Mouse (Mus musculus) brain, embryonic 14.5 days (tissue): Measurements from ENCODE around the gene Tbc1d30. TPM values are rescaled to one million over a fixed set of nuclear protein-coding genes. Genes with fewer than 3 reads are reported as not detected.

ENCODE experiments used
- DNase-seq: peaks from one replicate; pipeline ENCODE4 v3.0.0-alpha.2; 2011; ENCODE audit warnings: low read depth
- CTCF ChIP-seq: fragments of 200-500 bp; IDR thresholded peaks from 2 replicates; pipeline ENCODE4 v1.5.1; 2012; ENCODE audit warnings: inconsistent platforms, mild to moderate bottlenecking, moderate library complexity, borderline replicate concordance; ENCODE audit not compliant: insufficient read depth, insufficient read length; ENCODE audit errors: extremely low read depth
- POLR2A ChIP-seq: fragments of 200-500 bp; IDR thresholded peaks from 2 replicates; pipeline ENCODE4 v1.6.1; 2012; ENCODE audit warnings: mild to moderate bottlenecking, inconsistent platforms, borderline replicate concordance; ENCODE audit not compliant: poor library complexity, insufficient read depth, insufficient read length, severe bottlenecking; ENCODE audit errors: extremely low read depth
- polyA plus RNA-seq: library from polyadenylated mRNA; depleted of rRNA; stranded (reverse); fragments of >200 nt; gene quantifications from 2 replicates; pipeline ENCODE4 v1.2.3, GENCODE M21; 2012

The Tbc1d30 gene
- polyA plus RNA-seq, 1 experiment: 25.1 TPM

GRCm38 (mm10) chr10:121323493-121323892 lies 27.6 kb downstream of the Tbc1d30 start:
- peak; percentile 79 for DNase-seq
- no peak for TF ChIP-seq CTCF
- no peak for TF ChIP-seq POLR2A

DNA sequence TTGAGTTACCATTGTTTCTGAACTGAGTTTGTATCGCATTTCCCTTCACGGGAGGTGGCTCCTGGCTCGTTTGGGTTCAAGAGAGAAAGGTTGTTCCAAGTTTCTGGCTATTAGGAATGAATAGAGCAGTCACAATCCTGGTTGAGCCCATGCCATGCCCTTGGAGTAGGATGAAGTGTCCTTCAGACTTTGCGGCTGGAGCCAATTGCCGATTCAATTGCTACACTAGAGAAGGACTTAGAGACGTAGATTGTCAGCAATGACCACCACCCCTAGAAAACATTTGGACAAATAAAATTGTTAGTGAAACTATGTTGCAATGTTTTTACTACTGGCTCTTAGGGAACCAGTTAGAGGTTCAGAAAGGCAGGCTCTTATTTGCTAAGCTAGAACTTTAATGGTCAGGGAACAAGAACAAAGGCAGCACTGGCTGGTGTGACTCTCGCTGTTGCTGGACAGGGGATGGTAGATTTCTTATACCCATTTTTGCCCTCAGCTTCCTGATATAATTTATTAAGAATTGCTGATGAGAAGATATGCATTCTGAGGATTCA lies 32.6 kb downstream of the Tbc1d30 start:
- DNase-seq: no peak
- no peak for TF ChIP-seq POLR2A
- no peak for TF ChIP-seq CTCF

DNA sequence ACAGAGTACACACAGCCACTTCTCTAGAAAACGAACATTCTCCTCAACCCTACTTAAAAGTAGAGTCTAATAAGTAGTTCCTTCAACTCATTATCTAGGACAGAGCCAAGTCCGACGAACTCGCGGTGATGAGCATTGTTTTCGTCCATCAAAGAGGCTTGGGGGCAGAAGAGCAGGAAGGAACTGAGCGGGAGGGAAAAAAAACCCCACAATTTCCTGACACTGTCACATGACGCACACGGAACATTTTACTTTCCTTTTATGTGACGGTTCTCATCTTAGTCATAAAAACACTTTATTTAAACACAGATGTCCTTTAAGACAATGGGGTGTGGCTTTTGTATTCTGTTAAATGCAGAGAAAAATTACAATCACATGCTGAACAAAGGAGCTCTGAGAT lies 34.7 kb downstream of the Tbc1d30 start:
- TF ChIP-seq CTCF (no peak), POLR2A (no peak)
- no peak for DNase-seq

DNA sequence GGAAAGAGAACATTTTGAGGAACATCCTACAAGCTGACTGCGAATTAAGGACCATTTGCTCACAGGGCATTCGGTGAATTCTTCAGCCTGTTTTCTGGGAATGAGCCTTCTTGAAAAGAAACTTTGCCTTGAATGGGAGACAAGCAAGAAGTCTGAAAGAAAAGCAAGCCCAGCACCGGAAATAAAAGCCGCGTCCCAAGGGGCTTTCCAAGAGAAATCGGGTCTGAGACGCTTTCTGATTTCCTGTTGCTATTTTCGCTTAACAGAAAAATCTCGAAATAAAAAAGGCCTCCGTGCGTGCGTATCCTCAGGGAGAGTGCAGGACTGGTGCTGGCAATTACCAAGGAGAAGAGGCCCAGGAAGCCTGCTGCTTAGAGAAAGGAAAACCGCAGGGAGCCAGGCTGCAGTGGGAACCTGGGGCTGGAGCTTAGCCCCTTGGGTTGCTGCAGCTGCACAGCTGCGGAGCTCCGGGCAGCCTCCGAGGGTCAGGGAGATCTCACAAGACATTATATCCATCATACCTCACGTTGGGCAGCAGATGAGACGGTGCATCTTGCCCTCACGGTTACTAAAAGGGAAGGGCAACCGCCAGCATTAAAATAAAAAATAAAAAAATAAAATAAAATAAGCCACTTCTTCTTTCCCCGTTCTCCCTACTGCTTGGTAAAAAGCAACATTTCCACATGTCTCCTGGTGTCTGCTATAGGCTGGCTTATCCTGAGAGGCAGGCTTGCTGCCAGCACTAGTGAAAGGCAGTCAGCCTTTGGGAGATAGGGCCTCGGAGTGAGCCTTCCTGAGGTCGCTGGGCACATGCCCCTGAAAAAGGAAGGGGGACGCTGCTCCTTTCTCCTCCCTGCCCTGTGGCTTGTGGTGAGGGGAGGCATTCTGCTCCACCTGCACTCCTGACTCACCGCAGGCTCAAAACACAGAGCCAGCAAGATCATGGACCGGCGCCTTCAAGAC lies 35.5 kb downstream of the Tbc1d30 start:
- no peak for TF ChIP-seq CTCF
- no peak for TF ChIP-seq POLR2A
- peak; percentile 48 for DNase-seq

DNA sequence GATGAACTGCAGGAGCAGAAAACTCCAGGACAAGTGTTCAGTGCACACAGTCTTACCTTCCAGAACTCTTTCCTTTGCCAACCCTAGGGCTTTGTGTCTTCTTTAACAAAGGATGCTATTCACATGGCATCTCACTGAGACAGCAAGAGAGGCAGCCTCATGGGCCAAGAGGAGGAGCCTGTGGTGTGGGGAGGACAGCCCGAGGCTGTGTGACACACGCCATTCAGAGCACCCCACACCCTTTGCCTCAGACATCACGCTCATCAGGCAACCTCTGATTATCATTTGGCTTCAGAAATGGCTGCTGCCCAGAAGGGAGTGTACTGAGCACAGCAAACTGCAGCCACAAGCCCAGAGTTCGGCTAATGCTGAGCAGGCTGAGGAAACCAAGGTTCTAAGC lies 36.9 kb downstream of the Tbc1d30 start:
- DNase-seq: no peak
- TF ChIP-seq CTCF: no peak
- TF ChIP-seq POLR2A: no peak

DNA sequence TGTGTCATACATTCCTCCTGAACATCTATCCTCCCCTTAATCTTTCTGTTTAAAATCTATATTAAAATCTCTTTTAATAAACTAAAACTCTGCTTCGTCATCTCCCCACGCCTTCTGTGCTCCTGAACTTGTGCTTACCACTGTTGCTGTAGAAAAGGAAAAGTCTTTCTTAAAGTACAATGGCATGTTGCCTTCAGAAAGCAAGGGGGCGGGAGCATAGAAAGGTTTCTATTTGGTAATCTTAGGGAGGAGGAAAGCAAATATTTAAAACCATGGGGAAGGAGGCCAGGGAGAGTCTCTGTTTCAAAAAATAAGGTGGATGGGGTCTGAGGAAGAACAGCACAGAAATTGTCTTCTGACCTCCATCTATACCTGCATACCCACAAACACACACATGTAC lies 38.0 kb downstream of the Tbc1d30 start:
- no peak for DNase-seq
- no peak for TF ChIP-seq POLR2A
- TF ChIP-seq CTCF: no peak

- DNase-seq: peak; percentile 92
- TF ChIP-seq POLR2A (peak; percentile 68), CTCF (no peak)
Measured at GRCm38 (mm10) chr10:121310511-121311221, 40.4 kb downstream of the Tbc1d30 start.

DNA sequence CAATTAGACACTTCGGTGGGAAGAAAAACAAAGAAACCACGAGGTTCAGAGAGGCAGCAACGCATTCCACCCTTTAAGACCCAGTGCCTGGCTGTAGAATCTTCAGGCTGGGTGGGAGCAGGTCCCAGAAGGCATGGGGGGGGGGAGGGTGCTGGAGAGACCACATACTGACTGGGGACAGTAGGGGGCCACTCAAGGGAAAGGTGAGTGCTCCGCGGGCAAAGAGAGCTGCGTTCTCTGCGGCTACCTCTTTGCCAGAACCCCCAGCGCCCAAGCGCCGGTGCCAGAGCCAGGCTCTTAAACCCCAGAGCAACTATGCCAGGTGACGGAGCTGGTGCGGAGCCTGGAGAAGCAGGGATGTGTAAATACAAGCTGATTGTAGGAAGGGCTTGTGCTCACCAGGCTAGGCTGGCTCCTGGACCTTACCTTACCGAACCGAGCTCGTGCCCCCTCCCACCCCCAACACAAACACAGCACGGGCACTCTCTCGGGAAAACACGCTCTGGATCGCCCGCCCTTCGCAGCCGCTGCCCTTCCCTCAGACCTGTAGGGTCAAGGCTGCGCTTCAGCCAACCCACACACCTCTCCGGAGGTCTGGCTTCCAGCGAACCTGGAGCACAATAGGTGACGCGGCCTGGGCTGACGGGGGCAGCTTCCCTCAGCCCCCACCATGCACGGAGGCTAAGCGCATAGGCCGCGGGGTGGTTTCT lies 41.1 kb downstream of the Tbc1d30 start:
- peak; percentile 70 for DNase-seq
- TF ChIP-seq POLR2A (no peak), CTCF (no peak)

GRCm38 (mm10) chr10:121309123-121309655 lies 41.9 kb downstream of the Tbc1d30 start:
- peak; percentile 35 for DNase-seq
- no peak for TF ChIP-seq CTCF
- no peak for TF ChIP-seq POLR2A

DNA sequence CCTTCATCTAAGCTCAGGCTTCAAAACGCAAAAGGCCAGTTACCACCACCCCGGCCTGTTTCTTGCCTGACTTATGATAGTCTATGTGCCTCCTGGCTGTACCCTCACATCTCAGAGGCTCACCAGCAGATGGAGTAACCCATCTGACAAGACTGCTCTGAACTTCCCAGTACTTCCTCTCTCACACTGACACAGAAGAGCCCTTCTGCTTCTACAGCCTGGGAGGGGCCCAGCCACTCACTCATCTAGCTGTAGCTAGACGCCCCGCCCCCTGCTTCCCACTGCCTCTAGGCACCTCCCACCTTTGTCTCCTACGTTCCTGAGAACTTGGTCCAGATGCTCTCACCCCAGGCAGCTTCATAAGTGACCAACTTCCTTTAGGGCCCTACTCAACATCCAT lies 45.6 kb downstream of the Tbc1d30 start:
- peak; percentile 45 for DNase-seq
- no peak for TF ChIP-seq CTCF
- no peak for TF ChIP-seq POLR2A

- no peak for DNase-seq
- TF ChIP-seq CTCF: no peak
- no peak for TF ChIP-seq POLR2A
Measured at GRCm38 (mm10) chr10:121303559-121303958, 47.5 kb downstream of the Tbc1d30 start.

GRCm38 (mm10) chr10:121301868-121302267 lies 49.2 kb downstream of the Tbc1d30 start:
- TF ChIP-seq POLR2A (no peak), CTCF (0 out of 2 replicates have a peak, but pooled peaks have one; percentile 12)
- DNase-seq: no peak
